Mouse (Mus musculus) 3T3-L1 (cell line): ENCODE results near the gene Pou1f1.

Source experiments
- DNase-seq: peaks from one replicate; pipeline ENCODE4 v3.0.0-alpha.2; 2015; ENCODE audit warnings: low read depth, low spot score

Gene Pou1f1

GRCm38 (mm10) chr16:65520211-65520610 lies at the start of gene Pou1f1:
Gene Pou1f1, plus strand, starts transcription at chr16:65520511.
- DNase-seq, result no peak

- DNase-seq, result peak; percentile 56
Observed at GRCm38 (mm10) chr16:65470650-65471049, 49.7 kb upstream of the Pou1f1 start.

- peak; percentile 70 for DNase-seq
Observed at GRCm38 (mm10) chr16:65472472-65473001, 47.8 kb upstream of the Pou1f1 start.

GRCm38 (mm10) chr16:65485726-65486125 lies 34.6 kb upstream of the Pou1f1 start:
- DNase-seq, result no peak

GRCm38 (mm10) chr16:65496030-65496429 lies 24.3 kb upstream of the Pou1f1 start:
- DNase-seq, result no peak

GRCm38 (mm10) chr16:65497049-65497448 lies 23.3 kb upstream of the Pou1f1 start:
- DNase-seq, result peak; percentile 79

- no peak for DNase-seq
Observed at GRCm38 (mm10) chr16:65514223-65514622, 6.1 kb upstream of the Pou1f1 start.

GRCm38 (mm10) chr16:65526004-65526403 lies 5.7 kb downstream of the Pou1f1 start:
- no peak for DNase-seq

GRCm38 (mm10) chr16:65526695-65527094 lies 6.4 kb downstream of the Pou1f1 start:
- DNase-seq, result no peak

- no peak for DNase-seq
Observed at GRCm38 (mm10) chr16:65529589-65529988, 9.3 kb downstream of the Pou1f1 start.

- DNase-seq, result no peak
Observed at GRCm38 (mm10) chr16:65531663-65532062, 11.4 kb downstream of the Pou1f1 start.

GRCm38 (mm10) chr16:65533315-65533999 lies 13.1 kb downstream of the Pou1f1 start:
- peak; percentile 86 for DNase-seq

- DNase-seq, result no peak
Observed at GRCm38 (mm10) chr16:65543676-65544293, 23.5 kb downstream of the Pou1f1 start.

GRCm38 (mm10) chr16:65548960-65549359 lies 28.6 kb downstream of the Pou1f1 start:
- no peak for DNase-seq

- DNase-seq, result no peak
Observed at GRCm38 (mm10) chr16:65550814-65551213, 30.5 kb downstream of the Pou1f1 start.

- no peak for DNase-seq
Observed at GRCm38 (mm10) chr16:65554267-65554666, 34.0 kb downstream of the Pou1f1 start.

GRCm38 (mm10) chr16:65557369-65557768 lies 37.1 kb downstream of the Pou1f1 start:
- no peak for DNase-seq

GRCm38 (mm10) chr16:65559591-65559990 lies 39.3 kb downstream of the Pou1f1 start:
- peak; percentile 65 for DNase-seq

- DNase-seq, result peak; percentile 67
Observed at GRCm38 (mm10) chr16:65560996-65561962, 41.0 kb downstream of the Pou1f1 start.

- DNase-seq, result peak; percentile 90
Observed at GRCm38 (mm10) chr16:65561963-65562863, 41.9 kb downstream of the Pou1f1 start, which contains the start of gene Chmp2b. Gene Chmp2b, minus strand, starts transcription at chr16:65562726.

- DNase-seq, result no peak
Observed at GRCm38 (mm10) chr16:65562864-65563206, 42.5 kb downstream of the Pou1f1 start.
